Mouse (Mus musculus) lung, postnatal 36 days (tissue): Measurements from ENCODE around the gene Slc25a39.

Experiments
- DNase-seq: peaks from one replicate; pipeline ENCODE4 v3.0.0; 2022; ENCODE audit warnings: mixed read lengths

The Slc25a39 gene

GRCm38 (mm10) chr11:102435754-102436470 lies 28.2 kb upstream of the Slc25a39 start:
- DNase-seq = no peak

DNA sequence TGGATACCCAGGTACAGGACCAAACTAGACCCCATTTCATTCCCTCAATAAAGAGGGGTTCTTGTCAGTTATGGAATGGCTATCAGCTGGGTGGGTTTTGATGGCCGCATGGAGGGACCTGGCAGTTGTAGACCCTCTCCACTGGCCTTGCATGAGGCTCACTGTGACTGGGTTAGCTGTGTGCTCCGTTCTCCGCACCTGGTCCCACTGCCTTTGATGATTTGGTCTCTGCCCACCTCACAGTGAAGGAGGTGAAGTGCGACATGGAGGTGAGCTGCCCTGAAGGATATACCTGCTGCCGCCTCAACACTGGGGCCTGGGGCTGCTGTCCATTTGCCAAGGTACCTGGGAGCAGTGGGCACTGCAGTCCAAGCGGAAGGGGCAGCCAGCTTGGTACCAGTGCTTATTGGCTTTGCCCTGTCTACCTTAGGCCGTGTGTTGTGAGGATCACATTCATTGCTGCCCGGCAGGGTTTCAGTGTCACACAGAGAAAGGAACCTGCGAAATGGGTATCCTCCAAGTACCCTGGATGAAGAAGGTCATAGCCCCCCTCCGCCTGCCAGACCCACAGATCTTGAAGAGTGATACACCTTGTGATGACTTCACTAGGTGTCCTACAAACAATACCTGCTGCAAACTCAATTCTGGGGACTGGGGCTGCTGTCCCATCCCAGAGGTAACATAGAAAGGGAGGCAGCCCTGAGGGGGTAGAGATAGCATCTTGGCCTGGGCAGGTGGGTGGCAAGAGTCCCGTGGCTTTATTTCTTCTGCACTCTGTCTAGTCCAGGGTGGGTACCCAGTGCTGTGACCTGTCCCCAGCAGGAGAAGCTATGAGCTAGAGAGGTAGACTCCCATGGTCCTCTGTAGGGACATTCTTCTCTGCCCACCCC lies 27.3 kb upstream of the Slc25a39 start:
- no peak for DNase-seq

- DNase-seq = peak; percentile 93
Observed at GRCm38 (mm10) chr11:102434406-102434805, 26.7 kb upstream of the Slc25a39 start.

DNA sequence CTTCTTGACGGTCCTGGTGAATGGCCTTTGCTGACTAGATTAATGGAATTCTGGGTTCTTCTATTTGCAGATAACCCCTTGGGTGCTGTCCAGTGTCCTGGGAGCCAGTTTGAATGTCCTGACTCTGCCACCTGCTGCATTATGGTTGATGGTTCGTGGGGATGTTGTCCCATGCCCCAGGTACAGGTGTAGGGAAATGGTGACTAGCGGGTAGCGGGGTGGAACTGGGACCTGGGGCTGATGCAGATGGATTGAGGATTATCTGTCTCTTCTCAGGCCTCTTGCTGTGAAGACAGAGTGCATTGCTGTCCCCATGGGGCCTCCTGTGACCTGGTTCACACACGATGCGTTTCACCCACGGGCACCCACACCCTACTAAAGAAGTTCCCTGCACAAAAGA lies 26.1 kb upstream of the Slc25a39 start:
- DNase-seq = no peak

DNA sequence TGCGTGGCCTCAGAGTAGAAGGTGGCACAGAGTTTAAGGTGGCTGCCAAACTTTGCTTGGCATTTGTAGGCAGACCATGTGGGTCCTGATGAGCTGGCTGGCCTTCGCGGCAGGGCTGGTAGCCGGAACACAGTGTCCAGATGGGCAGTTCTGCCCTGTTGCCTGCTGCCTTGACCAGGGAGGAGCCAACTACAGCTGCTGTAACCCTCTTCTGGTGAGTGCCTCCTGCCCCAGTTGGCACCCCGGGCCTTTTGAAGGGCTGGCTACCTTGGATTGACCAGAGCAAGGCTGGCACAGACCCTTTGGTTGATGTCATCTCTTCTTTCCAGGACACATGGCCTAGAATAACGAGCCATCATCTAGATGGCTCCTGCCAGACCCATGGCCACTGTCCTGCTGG lies 25.1 kb upstream of the Slc25a39 start:
- DNase-seq = no peak

GRCm38 (mm10) chr11:102432115-102432843 lies 24.5 kb upstream of the Slc25a39 start:
- peak; percentile 66 for DNase-seq

- DNase-seq = no peak
Observed at GRCm38 (mm10) chr11:102431728-102432114, 24.0 kb upstream of the Slc25a39 start.

DNA sequence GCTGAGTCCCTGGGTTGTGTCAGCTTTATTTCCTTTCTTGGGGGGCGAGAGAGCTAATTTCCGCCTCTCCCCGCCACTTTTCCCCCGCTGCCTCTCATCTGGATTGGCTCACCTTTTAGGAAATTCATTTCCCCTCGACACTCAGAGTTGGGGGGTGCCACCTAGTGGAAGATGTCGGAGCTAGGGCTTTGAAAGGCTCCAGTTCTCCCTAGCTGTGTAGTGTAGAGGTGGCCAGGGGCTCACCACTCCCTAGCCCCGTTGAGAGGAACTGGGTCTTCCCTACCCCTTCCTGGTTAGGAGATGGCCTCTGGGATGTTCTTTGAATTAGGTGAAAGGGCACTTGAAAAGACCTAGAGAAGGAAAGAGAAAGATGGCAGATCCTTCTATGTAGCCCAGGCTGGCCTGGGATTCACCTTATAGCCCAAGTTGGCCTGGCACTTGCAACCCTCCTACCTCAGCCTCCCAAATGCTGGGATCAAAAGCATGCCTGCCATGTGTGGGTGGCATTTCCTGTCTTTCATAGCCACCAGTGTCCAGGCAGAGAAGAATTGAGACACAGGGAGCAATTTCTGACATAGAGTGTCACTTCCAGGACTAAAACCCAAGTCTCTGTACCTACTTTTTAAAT lies 23.4 kb upstream of the Slc25a39 start:
- DNase-seq = peak; percentile 93

DNA sequence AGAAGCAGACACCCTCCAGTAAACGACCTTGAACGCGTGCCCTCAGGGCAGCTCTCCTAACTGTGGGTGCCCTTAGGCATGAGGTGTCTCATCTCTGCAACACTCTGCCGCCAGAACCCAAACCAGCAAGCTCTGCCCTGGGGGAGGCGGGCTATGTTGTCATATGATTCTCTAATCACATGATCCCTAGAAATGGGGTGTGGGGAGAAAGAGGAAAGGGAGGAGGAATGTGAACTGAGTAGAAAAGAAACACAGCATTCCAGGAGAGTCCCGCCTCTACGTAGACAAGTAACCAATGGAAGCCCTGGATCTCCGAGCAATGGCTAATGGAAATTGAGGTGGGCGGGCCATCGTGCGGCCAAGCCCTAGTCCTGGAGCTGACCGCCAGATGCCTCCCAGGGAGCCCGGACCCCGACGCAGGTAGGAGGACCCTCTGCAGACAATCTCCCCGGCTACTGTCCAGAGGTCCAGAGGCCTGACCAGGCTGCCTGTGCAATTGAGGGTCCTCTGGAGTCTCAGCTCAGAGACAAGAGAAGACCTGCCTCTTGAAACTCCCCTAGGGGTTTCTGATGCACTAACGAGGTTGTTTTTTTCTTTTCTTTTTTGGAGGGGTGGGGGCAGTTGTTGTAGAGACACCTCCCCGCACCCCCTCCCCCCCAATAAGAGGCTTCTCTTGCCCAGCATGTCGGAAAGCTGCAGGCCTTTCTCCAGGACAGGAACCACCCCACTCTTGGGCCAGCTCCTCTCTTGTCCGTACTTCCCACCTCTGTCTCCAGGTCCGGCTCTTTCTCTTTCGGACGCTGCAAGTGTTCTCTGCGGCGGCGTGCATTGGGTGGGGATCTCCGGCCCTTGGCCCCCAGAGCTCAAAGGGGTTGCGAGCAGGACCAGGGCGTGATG lies 22.6 kb upstream of the Slc25a39 start, which contains the start of gene Grn:
TSS of gene Grn (plus strand) at position 195 of the 897 bp plus-strand sequence.
- DNase-seq = peak; percentile 98

GRCm38 (mm10) chr11:102429551-102429950 lies 21.8 kb upstream of the Slc25a39 start:
- DNase-seq = no peak

GRCm38 (mm10) chr11:102428981-102429540 lies 21.3 kb upstream of the Slc25a39 start:
- DNase-seq = no peak

DNA sequence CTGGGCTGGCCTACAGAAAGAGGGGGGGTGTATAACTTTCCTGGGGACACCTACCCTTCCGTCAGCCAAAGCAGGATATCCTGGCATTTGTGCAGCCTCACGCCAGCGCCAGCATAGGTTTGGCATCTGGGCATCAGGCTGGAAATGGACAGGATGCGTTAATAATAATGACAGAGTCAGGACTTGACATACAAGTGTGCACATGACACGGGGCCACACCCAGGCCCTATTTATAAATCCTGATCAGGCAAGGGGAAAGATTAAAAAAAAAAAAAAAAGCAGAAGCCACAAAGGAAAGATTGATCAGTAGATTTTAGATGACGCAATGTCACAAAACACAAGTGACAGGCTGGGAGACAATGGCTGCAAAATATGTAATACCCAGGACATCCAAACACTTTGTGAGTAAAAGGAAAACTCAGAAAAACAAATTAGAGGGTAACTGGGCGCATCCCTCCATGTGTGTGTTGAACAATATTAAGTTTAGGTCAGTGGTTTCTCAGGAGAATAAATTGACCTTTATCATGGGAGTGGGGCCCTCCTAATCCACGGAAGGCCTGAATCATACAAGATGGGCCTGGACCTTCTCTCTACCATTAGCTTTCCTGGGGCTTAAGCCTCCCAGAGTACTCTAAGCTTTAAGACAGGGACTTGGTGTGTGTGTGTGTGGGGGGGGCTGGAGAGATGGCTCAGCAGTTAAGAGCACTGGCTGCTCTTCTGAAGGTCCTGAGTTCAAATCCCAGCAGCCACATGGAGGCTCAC lies 18.0 kb upstream of the Slc25a39 start:
- DNase-seq = peak; percentile 83

GRCm38 (mm10) chr11:102424666-102425065 lies 16.9 kb upstream of the Slc25a39 start:
- no peak for DNase-seq

- no peak for DNase-seq
Observed at GRCm38 (mm10) chr11:102421559-102421958, 13.8 kb upstream of the Slc25a39 start.

- DNase-seq = no peak
Observed at GRCm38 (mm10) chr11:102418887-102419286, 11.1 kb upstream of the Slc25a39 start.

DNA sequence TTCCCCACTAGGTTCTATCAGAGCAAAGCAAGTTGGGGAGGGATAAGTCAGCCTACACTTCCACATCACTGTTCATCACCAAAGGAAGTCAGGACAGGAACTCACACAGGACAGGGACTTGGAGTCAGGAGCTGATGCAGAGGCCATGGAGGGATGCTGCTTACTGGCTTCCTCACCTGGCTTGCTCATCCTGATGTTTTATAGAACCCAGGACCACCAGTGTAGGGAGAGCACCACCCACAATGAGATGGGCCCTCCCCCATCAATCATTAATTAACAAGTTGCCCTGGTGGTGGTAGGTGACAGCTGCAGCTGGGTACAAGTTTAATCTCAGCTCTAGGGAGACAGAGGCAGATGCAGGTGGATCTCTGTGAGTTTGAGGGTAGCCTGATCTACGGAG lies 9.4 kb upstream of the Slc25a39 start:
- no peak for DNase-seq

- no peak for DNase-seq
Observed at GRCm38 (mm10) chr11:102415034-102415802, 7.5 kb upstream of the Slc25a39 start.

DNA sequence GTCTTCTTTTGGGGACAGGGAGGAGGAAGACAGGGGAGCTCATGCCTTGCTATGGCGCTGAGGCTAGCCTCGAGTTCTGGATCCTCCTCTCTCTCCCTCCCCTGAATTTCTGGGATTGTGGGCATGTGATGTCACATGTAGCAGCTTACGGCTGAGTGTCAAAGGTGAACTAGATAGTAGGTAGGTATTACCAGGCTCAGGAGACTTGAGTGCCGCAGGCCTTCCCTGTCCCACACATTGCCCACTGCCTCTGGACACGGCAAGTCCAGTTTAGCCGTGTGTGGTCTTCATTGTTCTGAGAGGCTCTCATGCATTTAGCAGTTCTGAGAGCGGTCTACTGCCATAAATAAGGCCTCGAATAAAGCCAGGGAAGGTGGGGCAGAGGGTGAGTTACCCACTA lies 5.3 kb upstream of the Slc25a39 start:
- DNase-seq = no peak

- peak; percentile 98 for DNase-seq
Observed at GRCm38 (mm10) chr11:102411704-102412103, 4.0 kb upstream of the Slc25a39 start.

- peak; percentile 42 for DNase-seq
Observed at GRCm38 (mm10) chr11:102411061-102411460, 3.3 kb upstream of the Slc25a39 start.
